Mouse (Mus musculus) layer of hippocampus, postnatal 10 days (tissue): ENCODE measurements at regions not wholly inside any gene's neighbourhood (a gene's known extent, or its start where the extent isn't known, plus 50 kb on each side); places are given as distances from the start of the nearest gene placed in this dataset.

Source experiments
- DNase-seq, 2 experiments: peaks; one replicate each; pipeline ENCODE4 v3.0.0; 2021; ENCODE audit warnings: low spot score in 2 of 2

GRCm38 (mm10) chr10:66102103-66102502, 993.8 kb upstream of the Jmjd1c start:
- no peak for DNase-seq

- DNase-seq: no peak
Measured at GRCm38 (mm10) chr10:66131361-66131760, 964.6 kb upstream of the Jmjd1c start.

GRCm38 (mm10) chr10:66132025-66132424, 963.9 kb upstream of the Jmjd1c start:
- DNase-seq: no peak

GRCm38 (mm10) chr10:66142413-66142812, 953.5 kb upstream of the Jmjd1c start:
- DNase-seq: no peak

GRCm38 (mm10) chr10:66142910-66143309, 953.0 kb upstream of the Jmjd1c start:
- DNase-seq: no peak

- DNase-seq: no peak
Measured at GRCm38 (mm10) chr10:66150966-66151365, 945.0 kb upstream of the Jmjd1c start.

- DNase-seq: no peak
Measured at GRCm38 (mm10) chr10:66152777-66153176, 943.1 kb upstream of the Jmjd1c start.

GRCm38 (mm10) chr10:66160916-66161556, 934.9 kb upstream of the Jmjd1c start:
- DNase-seq: no peak

GRCm38 (mm10) chr10:66172803-66173202, 923.1 kb upstream of the Jmjd1c start:
- DNase-seq: no peak

- DNase-seq: no peak
Measured at GRCm38 (mm10) chr10:66177318-66177717, 918.6 kb upstream of the Jmjd1c start.

- DNase-seq: peak in 1 of 2 experiments; percentile 14
Measured at GRCm38 (mm10) chr10:66181231-66181630, 914.7 kb upstream of the Jmjd1c start.

- DNase-seq: no peak
Measured at GRCm38 (mm10) chr10:66183069-66183468, 912.9 kb upstream of the Jmjd1c start.

- no peak for DNase-seq
Measured at GRCm38 (mm10) chr10:66187038-66187437, 908.9 kb upstream of the Jmjd1c start.

GRCm38 (mm10) chr10:66201115-66201514, 894.8 kb upstream of the Jmjd1c start:
- no peak for DNase-seq

- no peak for DNase-seq
Measured at GRCm38 (mm10) chr10:66228123-66228522, 867.8 kb upstream of the Jmjd1c start.

- DNase-seq: no peak
Measured at GRCm38 (mm10) chr10:66234370-66234916, 861.5 kb upstream of the Jmjd1c start.

- no peak for DNase-seq
Measured at GRCm38 (mm10) chr10:66256377-66256776, 839.5 kb upstream of the Jmjd1c start.

- DNase-seq: no peak
Measured at GRCm38 (mm10) chr10:66270647-66271270, 825.2 kb upstream of the Jmjd1c start.

GRCm38 (mm10) chr10:66295628-66296027, 800.3 kb upstream of the Jmjd1c start:
- DNase-seq: no peak

- no peak for DNase-seq
Measured at GRCm38 (mm10) chr10:66303235-66303780, 792.6 kb upstream of the Jmjd1c start.

- DNase-seq: no peak
Measured at GRCm38 (mm10) chr10:66304901-66305300, 791.0 kb upstream of the Jmjd1c start.

- DNase-seq: no peak
Measured at GRCm38 (mm10) chr10:66331166-66331565, 764.8 kb upstream of the Jmjd1c start.
